Mouse (Mus musculus) midbrain, embryonic 10.5 days (tissue): ENCODE results near the gene Gstt4. TPM values are rescaled to one million over a fixed set of nuclear protein-coding genes. Genes with fewer than 3 reads are reported as not detected.

ENCODE experiments used
- DNase-seq: peaks from one replicate; pipeline ENCODE4 v3.0.0-alpha.2; 2017; ENCODE audit warnings: low spot score
- H3K27ac ChIP-seq: fragments of 300-500 bp; sonication (generic); replicated peaks from 2 replicates; pipeline ENCODE4 v1.5.1; 2016; ENCODE audit warnings: mild to moderate bottlenecking
- H3K27me3 ChIP-seq: fragments of 300-500 bp; sonication (generic); 2 replicates; pipeline ENCODE4 v1.6.1; 2016; ENCODE audit warnings: low read depth, mild to moderate bottlenecking; ENCODE audit not compliant: poor library complexity, severe bottlenecking
- H3K36me3 ChIP-seq: fragments of 300-500 bp; sonication (generic); 2 replicates; pipeline ENCODE4 v1.6.1; 2016; ENCODE audit warnings: mild to moderate bottlenecking, moderate library complexity
- H3K4me1 ChIP-seq: fragments of 300-500 bp; sonication (generic); 2 replicates; pipeline ENCODE4 v1.6.1; 2016
- H3K4me3 ChIP-seq: fragments of 300-500 bp; sonication (generic); 2 replicates; pipeline ENCODE4 v1.5.1; 2016; ENCODE audit warnings: mild to moderate bottlenecking, moderate library complexity
- H3K9me3 ChIP-seq: fragments of 300-500 bp; sonication (generic); replicated peaks from 2 replicates; pipeline ENCODE4 v1.6.1; 2016; ENCODE audit warnings: mild to moderate bottlenecking
- WGBS: fragments of 180-500 bp; shearing (Covaris S2); methylation state at CpG from one replicate; pipeline ENCODE4 v1.1.7; 2016; 5-methylcytosine and 5-hydroxymethylcytosine counted together
- polyA plus RNA-seq: library from polyadenylated mRNA; unstranded; fragments of >200 nt; fragmentation: Nextera tagmentation; extraction: Ambion mirVana; gene quantifications from 2 replicates; pipeline ENCODE4 v1.2.1, GENCODE M21; 2016

Gene Gstt4
- polyA plus RNA-seq, 1 experiment from 2014 or later = not detected

DNA sequence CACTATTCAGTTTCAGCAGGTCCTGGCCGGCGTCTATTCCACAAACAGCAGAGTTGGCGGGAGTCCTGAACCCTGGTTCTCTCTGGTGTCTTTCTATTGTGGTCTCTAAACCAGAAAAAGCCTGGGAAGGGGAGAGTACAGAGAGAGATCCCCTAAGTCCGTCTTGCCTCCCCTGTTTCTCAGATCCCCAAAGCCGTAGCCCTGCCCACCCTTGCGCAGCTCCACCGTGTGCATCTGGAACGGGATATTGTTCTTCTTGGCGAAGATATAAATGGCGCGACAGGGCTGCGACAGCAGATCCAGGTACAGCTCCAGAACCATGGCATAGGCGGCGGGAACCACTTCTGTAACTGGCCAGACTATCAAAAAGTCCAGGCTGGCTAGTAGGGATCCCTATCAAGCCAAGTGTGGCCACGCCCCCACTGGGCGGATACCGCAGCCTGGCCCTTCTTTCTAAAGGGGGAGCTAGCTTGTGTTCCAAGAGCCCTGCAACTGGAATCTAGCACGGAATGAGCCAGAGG, 24.1 kb downstream of the Gstt4 start, which contains the start of gene Gstt1:
TSS of gene Gstt1 (minus strand) at position 409 of the 521 bp plus-strand sequence.
- DNase-seq = peak; percentile 53
- Histone ChIP-seq H3K36me3 (no peaks in the 10 kb centered on the region), H3K4me1 (peaks cover 31% of the 10 kb centered on the region), H3K4me3 (peak within 1 kb of the TSS; percentile 58), H3K27me3 (peaks cover 49% of the 10 kb centered on the region), H3K9me3 (no peaks in the 10 kb centered on the region), H3K27ac (peak within 1 kb of the TSS; percentile 39)
- 4% methylated on average over 18 of the region's 18 CpGs for WGBS

DNA sequence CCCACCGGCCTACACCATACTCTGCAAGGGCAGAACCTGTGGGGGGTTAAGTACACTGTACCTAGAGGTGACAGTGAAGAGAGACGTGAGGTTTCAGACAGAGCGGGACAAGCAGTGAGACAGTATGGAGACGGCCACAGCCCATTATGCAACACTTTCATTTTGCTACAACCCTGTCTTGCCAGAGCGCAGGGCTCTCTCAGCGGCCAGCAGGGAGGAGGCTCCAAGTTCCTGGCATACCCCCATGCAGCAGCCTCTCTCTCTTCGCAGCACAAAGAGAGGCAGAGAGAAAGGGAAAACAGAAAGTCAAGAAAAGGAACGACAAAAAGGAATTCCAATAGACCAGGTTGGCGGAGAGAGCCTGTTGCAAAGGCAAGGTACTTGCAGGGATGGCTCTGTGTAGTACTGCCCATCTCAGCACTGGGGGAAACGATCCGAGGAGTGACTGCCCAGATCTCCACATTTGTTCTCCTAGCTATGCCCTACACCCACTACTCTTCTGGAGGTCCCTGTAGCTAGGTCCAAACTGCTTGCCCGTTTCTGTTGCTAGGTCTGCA, 24.6 kb downstream of the Gstt4 start:
- peaks cover 31% of the 10 kb centered on the region for H3K4me1 ChIP-seq
- peak overlapping the region; percentile 58 for H3K4me3 ChIP-seq
- no peaks in the 10 kb centered on the region for H3K36me3 ChIP-seq
- peak; percentile 48 for DNase-seq
- H3K9me3 ChIP-seq = no peaks in the 10 kb centered on the region
- peaks cover 49% of the 10 kb centered on the region for H3K27me3 ChIP-seq
- 3% methylated on average over 12 of the region's 12 CpGs for WGBS
- peak overlapping the region; percentile 39 for H3K27ac ChIP-seq

DNA sequence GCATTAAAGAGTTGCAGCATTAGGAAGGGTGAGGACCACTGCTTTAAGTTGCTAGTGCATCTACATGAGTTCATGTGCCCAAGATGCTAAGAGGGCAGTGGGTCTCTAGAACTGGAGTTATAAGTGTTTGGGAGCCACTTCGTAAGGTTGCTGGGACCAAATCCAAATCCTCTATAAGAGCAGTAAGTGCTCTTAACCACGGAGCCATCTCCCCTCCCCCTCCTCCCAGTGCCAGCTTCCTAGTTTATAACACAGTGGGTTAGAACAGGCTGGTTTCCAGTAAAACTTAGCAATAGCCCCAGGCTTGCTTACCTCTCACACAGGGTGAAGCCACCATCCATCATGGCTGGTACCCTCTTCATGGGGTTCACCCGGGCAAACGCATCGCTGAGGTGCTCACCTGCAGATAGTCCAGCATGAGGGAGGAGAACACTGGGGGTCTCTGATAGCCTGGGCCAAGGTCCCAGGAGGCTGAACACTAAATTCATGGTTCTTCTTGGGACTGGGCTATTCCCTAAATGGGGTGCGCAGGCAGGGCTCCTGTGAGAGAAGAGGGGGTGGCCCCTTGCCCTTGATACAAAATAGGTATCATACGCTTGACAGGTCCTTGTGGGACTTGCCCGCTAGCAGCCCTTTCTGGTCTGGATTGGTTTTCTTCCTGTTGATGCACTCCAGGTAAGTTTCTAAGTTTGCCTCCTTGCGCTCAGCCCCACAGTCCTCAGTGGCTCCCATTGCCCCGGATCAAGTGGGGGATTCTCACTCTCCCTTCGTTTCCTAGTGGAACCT, 25.4 kb downstream of the Gstt4 start:
- Histone ChIP-seq H3K27ac (0 out of 2 replicates have a peak overlapping the region, but pooled peaks have one; percentile 14), H3K9me3 (no peaks in the 10 kb centered on the region), H3K36me3 (no peaks in the 10 kb centered on the region), H3K4me1 (peaks cover 31% of the 10 kb centered on the region), H3K4me3 (peak overlapping the region; percentile 58), H3K27me3 (peaks cover 49% of the 10 kb centered on the region)
- 51% methylated on average over 11 of the region's 11 CpGs for WGBS
- no peak for DNase-seq

DNA sequence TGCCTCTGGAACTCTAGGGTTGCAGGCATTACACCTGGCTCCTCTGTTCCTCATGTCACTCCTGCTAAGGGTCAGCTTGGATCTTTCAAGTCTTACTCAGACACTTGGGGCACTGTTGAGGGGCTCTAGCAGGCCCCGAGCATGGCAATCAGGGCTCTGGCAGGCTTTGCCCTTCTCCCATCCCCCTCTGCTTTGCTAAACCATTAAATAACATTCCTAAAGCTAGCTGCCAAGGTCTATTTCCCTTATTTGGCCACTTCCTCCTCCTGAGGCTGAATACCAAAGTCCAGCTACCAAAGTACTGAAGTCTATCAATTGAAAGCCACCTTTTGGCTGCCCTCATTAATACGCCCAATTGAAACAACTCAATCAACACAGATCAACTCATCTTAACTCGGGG, 27.5 kb downstream of the Gstt4 start:
- no peak overlapping the region for H3K4me3 ChIP-seq
- peak overlapping the region; percentile 39; the same call in 1 of the 2 replicates for H3K27ac ChIP-seq
- WGBS = 39% methylated on average over 3 of the region's 3 CpGs
- H3K27me3 ChIP-seq = peaks cover 46% of the 10 kb centered on the region
- no peaks in the 10 kb centered on the region for H3K36me3 ChIP-seq
- DNase-seq = no peak
- H3K4me1 ChIP-seq = peaks cover 31% of the 10 kb centered on the region
- no peaks in the 10 kb centered on the region for H3K9me3 ChIP-seq

DNA sequence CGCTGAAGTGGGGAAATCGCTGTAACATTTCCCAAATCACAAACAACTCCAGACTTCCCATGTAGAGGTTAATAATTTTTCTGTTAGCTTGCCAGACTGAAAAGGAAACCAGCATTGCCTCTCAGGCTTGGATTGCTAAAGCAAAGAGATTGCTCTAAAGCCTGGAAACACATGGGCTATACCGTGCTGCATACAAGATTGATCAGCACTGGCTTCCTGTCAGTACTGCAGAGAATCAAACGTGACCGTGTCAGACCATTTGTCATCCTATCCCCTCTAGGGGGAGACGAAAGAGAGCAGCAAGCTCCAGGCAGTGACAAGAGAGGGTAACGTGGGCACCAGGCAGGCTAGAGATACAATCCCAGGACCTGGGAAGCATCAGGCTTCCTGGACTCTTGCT, 31.6 kb downstream of the Gstt4 start:
- H3K4me3 ChIP-seq = no peak overlapping the region
- DNase-seq = no peak
- no peaks in the 10 kb centered on the region for H3K36me3 ChIP-seq
- H3K9me3 ChIP-seq = no peaks in the 10 kb centered on the region
- H3K27me3 ChIP-seq = 0 out of 2 replicates have a peak, but pooled peaks cover 12% of the 10 kb centered on the region
- H3K4me1 ChIP-seq = peaks cover 13% of the 10 kb centered on the region
- H3K27ac ChIP-seq = no peak overlapping the region
- 30% methylated on average over 7 of the region's 7 CpGs for WGBS

DNA sequence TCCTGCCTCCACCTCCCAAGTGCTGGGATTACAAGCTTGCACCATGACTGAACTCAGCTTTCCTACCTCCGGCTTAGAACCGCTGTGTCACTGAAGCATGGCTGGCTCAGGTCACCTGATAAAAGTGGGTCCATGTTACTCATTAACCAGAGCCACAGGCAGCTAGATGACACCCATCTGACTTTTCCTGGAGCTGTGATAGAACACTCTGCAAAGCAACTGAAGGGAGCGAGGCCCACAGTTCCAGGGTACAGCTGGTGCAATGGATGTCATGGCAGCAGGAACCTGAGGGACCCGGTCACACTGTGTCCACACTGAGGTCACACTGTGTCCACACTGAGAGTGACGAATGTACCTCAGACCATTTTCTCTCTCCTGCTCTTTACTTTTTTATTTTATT, 32.5 kb downstream of the Gstt4 start:
- peaks cover 6% of the 10 kb centered on the region for H3K4me1 ChIP-seq
- 0 out of 2 replicates have a peak, but pooled peaks cover 4% of the 10 kb centered on the region for H3K27me3 ChIP-seq
- H3K36me3 ChIP-seq = no peaks in the 10 kb centered on the region
- no peak overlapping the region for H3K27ac ChIP-seq
- no peak for DNase-seq
- no peaks in the 10 kb centered on the region for H3K9me3 ChIP-seq
- 92% methylated on average over 5 of the region's 5 CpGs for WGBS
- H3K4me3 ChIP-seq = no peak overlapping the region

DNA sequence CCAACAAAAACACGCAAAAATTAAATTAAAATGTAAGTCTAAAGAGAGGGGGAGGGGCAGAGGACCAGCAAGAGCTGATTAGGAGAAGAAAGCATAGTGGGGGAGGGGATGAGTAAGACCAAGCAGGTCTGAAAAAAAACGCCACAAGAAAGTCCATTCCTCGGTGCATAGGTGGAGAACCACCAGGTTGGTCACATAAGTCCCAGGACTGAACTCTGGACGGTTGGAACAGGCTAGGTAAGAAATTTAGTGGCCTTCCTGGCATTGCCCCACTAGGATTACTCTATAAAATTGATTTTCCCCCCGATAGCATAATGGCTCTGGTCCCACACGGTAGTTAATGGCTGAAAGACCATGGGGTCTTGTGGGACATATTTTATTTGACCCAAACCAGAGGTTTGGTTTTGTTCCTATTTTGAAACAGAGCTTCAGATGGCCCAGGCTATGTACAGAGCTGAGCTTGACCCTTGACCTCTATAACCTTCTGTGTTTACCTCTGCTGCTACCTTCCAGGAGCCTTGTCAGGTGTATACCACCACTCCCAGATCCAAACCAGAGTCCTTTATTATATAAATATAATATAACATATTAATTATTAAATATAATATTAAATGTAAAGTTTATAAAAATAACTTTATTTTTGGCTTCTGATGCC, 33.1 kb downstream of the Gstt4 start:
- Histone ChIP-seq H3K27ac (no peak overlapping the region), H3K27me3 (no peaks in the 10 kb centered on the region), H3K4me3 (no peak overlapping the region), H3K36me3 (no peaks in the 10 kb centered on the region), H3K9me3 (no peaks in the 10 kb centered on the region), H3K4me1 (no peaks in the 10 kb centered on the region)
- DNase-seq = no peak
- WGBS = 70% methylated on average over 6 of the region's 6 CpGs

DNA sequence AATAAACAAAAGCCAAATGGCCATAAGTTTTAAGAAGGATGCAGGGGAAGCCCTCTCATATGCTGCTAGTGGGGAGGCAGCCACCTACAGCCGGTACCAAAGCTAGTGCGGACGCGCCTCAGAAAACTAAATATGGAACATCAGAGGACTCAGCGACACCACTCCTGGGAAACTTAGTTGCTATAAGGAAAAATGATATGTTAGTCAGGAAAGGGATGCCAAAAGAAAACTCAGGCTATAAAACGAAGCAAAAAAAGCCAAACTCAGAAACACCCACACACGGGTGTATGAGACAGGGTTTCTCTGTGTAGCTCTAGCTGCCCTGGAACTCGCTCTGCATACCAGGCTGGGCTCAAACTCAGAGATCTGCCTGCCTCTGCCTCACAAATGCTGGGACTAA, 34.1 kb downstream of the Gstt4 start:
- Histone ChIP-seq H3K4me3 (no peak overlapping the region), H3K27me3 (peaks cover 8% of the 10 kb centered on the region; the same call in 1 of the 2 replicates), H3K27ac (no peak overlapping the region), H3K4me1 (no peaks in the 10 kb centered on the region), H3K9me3 (no peaks in the 10 kb centered on the region), H3K36me3 (no peaks in the 10 kb centered on the region)
- WGBS = 91% methylated on average over 8 of the region's 8 CpGs
- no peak for DNase-seq

DNA sequence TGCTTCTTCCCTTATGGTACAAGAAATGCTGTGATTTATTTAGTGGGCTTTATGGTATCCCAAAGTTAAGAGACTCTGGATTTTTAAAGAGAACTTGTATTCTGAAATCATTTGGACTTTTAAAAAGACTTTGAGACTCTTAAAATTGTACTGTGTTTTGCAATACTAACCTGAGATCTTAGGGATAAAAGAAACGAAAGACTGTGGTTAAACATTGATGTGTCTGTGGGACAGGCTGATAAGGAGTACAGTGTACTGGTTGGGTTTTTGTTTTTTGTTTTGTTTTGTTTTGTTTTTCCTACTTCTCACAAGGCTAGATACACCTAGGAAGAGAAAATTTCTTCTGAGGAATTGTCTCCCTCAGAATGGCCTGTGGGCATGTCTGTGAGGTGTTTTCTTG, 36.9 kb downstream of the Gstt4 start:
- no peak for DNase-seq
- Histone ChIP-seq H3K27me3 (peaks cover 35% of the 10 kb centered on the region), H3K4me3 (no peak overlapping the region), H3K36me3 (no peaks in the 10 kb centered on the region), H3K4me1 (peaks cover 9% of the 10 kb centered on the region), H3K27ac (no peak overlapping the region), H3K9me3 (no peaks in the 10 kb centered on the region)
- 83% methylated on average over 1 of the region's 1 CpGs for WGBS

DNA sequence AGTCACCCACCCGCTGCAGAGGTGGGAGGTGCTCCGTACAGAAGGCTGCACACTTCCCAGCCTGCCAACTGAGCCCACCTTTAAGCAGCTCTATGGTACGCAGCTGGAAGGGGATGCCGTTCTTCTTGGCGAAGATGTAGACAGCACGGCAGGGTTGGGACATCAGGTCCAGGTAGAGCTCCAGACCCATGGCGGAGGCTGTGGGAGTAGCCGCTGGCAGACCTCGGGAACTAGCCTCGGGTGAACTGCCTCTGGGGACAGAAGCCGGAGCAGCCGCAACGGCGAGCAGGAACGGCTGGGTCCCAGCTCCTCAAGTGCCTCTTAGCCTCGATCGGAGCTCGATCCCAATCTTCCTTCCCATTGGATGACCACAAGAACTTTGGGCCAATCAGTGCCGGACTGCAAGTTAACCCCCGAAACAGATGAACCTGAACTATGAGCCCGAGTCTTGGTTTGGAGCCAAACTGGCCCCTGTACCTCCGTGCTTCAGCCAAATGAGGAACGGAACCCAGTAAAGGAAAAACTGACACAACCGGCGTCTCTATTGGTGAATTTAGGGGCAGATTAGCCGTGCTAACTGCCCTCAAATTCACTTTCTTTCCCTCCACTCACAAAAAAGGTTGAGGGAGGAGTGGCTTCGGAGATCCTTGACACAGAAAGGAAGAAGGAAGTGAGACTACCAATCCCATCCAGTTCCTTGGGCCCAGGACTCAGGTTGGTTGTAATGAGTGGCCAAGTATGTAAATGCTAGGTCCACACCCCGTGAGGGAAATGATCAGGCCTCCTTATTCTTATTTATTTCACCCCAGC, 41.4 kb downstream of the Gstt4 start, which contains the start of the genes Gm20441 and Gstt3:
TSS of gene Gm20441 (minus strand) at position 186 of the 810 bp plus-strand sequence.
TSS of gene Gstt3 (minus strand) at position 646 of the 810 bp plus-strand sequence.
- WGBS = 2% methylated on average over 28 of the region's 28 CpGs
- peak; percentile 66 for DNase-seq
- Histone ChIP-seq H3K27me3 (peaks cover 69% of the 10 kb centered on the region), H3K27ac (peak within 1 kb of the TSS; percentile 52; the same call in 1 of the 2 replicates), H3K4me1 (peaks cover 19% of the 10 kb centered on the region), H3K36me3 (no peaks in the 10 kb centered on the region), H3K4me3 (peak within 1 kb of the TSS; percentile 62), H3K9me3 (no peaks in the 10 kb centered on the region)

DNA sequence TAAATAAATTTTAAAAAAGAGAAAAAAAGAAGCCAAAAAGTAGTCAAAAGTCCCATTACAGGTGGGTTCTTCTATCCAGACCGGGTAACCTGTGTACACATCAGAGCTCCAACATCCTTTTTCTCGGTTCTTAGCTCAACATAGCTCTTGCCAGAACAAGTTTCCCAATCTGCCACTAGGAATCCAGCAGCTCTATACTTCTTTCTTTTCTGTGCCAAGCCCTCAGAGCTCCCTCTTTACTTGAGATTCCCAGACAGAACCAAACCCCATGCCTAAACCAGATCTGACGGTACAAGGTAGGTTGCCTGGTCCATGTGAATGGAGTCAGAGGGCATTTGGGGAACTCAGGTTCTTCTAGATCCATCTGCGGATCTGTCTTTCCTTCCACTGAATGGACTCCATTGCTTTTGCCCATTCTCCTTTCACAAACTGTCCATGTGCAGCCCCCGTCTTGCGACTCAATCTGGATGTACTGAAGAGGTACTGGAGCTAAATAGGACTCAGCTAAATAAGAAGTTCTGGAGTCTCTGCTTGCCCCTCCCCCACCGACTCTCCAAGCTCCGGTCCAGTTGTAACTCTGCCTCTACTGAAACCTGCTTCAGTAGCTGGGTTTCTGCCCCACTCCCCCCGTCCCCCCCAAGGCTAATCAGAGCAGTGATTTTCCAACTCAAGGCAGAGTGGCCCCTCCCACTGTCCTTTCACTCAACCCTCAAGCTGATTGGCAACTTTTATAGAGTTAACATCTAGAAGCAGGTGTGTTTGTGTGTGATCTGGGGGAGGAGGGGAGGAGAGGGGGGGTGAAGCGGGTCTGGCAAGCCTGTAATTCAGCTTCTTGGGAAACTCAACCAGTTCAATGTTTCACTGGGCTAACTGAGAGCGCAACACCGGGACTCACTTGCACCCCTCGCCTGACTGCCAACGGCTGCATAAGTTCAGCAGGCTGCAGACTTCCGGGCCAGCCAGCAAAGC, 42.9 kb downstream of the Gstt4 start:
- no peak for DNase-seq
- peaks cover 73% of the 10 kb centered on the region for H3K27me3 ChIP-seq
- peaks cover 19% of the 10 kb centered on the region for H3K4me1 ChIP-seq
- no peak overlapping the region for H3K4me3 ChIP-seq
- H3K36me3 ChIP-seq = no peaks in the 10 kb centered on the region
- 43% methylated on average over 15 of the region's 15 CpGs for WGBS
- no peak overlapping the region for H3K27ac ChIP-seq
- H3K9me3 ChIP-seq = no peaks in the 10 kb centered on the region
